Mouse (Mus musculus): ENCODE measurements around the gene Snx11. TPM values are rescaled to one million over a fixed set of nuclear protein-coding genes. Genes with fewer than 3 reads are reported as not detected.
"Not testable (repeated sequence)": the region's sequence is repeated elsewhere in the genome, so short reads cannot be mapped to it uniquely, and the experiment has no call there.

Gene Snx11
- polyA plus RNA-seq, 1 experiment = 17.6 TPM

GRCm38 (mm10) chr11:96815895-96816294 lies 38.5 kb upstream of the Snx11 start:
- TF ChIP-seq CTCF (IDR thresholded peaks at IDR 0.05; ENCODE audit: control insufficient read depth, insufficient read depth, insufficient read length) = no peak
- no peak for TF ChIP-seq CEBPB (IDR thresholded peaks at IDR 0.05; ENCODE audit: low read depth)
- no peak for TF ChIP-seq MAX (IDR thresholded peaks at IDR 0.05)
- TF ChIP-seq FOSL1 (IDR thresholded peaks at IDR 0.05; ENCODE audit: insufficient read depth, low read length, poor library complexity, severe bottlenecking) = no peak
- no peak for TF ChIP-seq USF1 (IDR thresholded peaks at IDR 0.05; ENCODE audit: low read depth)
- TF ChIP-seq MYOG (IDR thresholded peaks at IDR 0.05; ENCODE audit: control insufficient read depth, extremely low read depth, insufficient read length) = no peak
- no peak for TF ChIP-seq MYOD1 (IDR thresholded peaks at IDR 0.05; ENCODE audit: control insufficient read depth, insufficient read length, low read depth)
- no peak overlapping the region for H3ac ChIP-seq (ENCODE audit: control insufficient read depth, insufficient read length, low read depth)
- no peaks in the 10 kb centered on the region for H3K27me3 ChIP-seq (ENCODE audit: control insufficient read depth, insufficient read depth, insufficient read length)
- peaks cover 80% of the 10 kb centered on the region for H3K36me3 ChIP-seq (ENCODE audit: control insufficient read depth, insufficient read depth)
- H3K79me2 ChIP-seq (ENCODE audit: control insufficient read depth, insufficient read depth) = peaks cover 37% of the 10 kb centered on the region
- peaks cover 15% of the 10 kb centered on the region for H3K79me3 ChIP-seq (ENCODE audit: low read depth)
- H3K4me3 ChIP-seq (ENCODE audit: insufficient read depth, poor library complexity, severe bottlenecking) = no peak overlapping the region

- Histone ChIP-seq H3K27me3 (ENCODE audit: control insufficient read depth, insufficient read depth, insufficient read length) (no peaks in the 10 kb centered on the region), H3K79me3 (ENCODE audit: low read depth) (peaks cover 7% of the 10 kb centered on the region), H3K36me3 (ENCODE audit: control insufficient read depth, insufficient read depth) (peaks cover 78% of the 10 kb centered on the region), H3K79me2 (ENCODE audit: control insufficient read depth, insufficient read depth) (peaks cover 22% of the 10 kb centered on the region), H3ac (ENCODE audit: control insufficient read depth, insufficient read length, low read depth) (no peak overlapping the region), H3K4me3 (ENCODE audit: insufficient read depth, poor library complexity, severe bottlenecking) (no peak overlapping the region)
- TF ChIP-seq CEBPB (IDR thresholded peaks at IDR 0.05; ENCODE audit: low read depth) (no peak), MYOD1 (IDR thresholded peaks at IDR 0.05; ENCODE audit: control insufficient read depth, insufficient read length, low read depth) (no peak), MAX (IDR thresholded peaks at IDR 0.05) (no peak), FOSL1 (IDR thresholded peaks at IDR 0.05; ENCODE audit: insufficient read depth, low read length, poor library complexity, severe bottlenecking) (no peak), CTCF (IDR thresholded peaks at IDR 0.05; ENCODE audit: control insufficient read depth, insufficient read depth, insufficient read length) (no peak), USF1 (IDR thresholded peaks at IDR 0.05; ENCODE audit: low read depth) (no peak), MYOG (IDR thresholded peaks at IDR 0.05; ENCODE audit: control insufficient read depth, extremely low read depth, insufficient read length) (no peak)
Measured at GRCm38 (mm10) chr11:96814443-96814842, 37.1 kb upstream of the Snx11 start.

GRCm38 (mm10) chr11:96813920-96814319 lies 36.6 kb upstream of the Snx11 start:
- no peak overlapping the region for H3ac ChIP-seq (ENCODE audit: control insufficient read depth, insufficient read length, low read depth)
- TF ChIP-seq MAX (IDR thresholded peaks at IDR 0.05) = no peak
- no peak for TF ChIP-seq CEBPB (IDR thresholded peaks at IDR 0.05; ENCODE audit: low read depth)
- no peak for TF ChIP-seq MYOG (IDR thresholded peaks at IDR 0.05; ENCODE audit: control insufficient read depth, extremely low read depth, insufficient read length)
- no peak for TF ChIP-seq FOSL1 (IDR thresholded peaks at IDR 0.05; ENCODE audit: insufficient read depth, low read length, poor library complexity, severe bottlenecking)
- TF ChIP-seq MYOD1 (IDR thresholded peaks at IDR 0.05; ENCODE audit: control insufficient read depth, insufficient read length, low read depth) = no peak
- TF ChIP-seq CTCF (IDR thresholded peaks at IDR 0.05; ENCODE audit: control insufficient read depth, insufficient read depth, insufficient read length) = no peak
- TF ChIP-seq USF1 (IDR thresholded peaks at IDR 0.05; ENCODE audit: low read depth) = no peak
- H3K36me3 ChIP-seq (ENCODE audit: control insufficient read depth, insufficient read depth) = peaks cover 78% of the 10 kb centered on the region
- no peak overlapping the region for H3K4me3 ChIP-seq (ENCODE audit: insufficient read depth, poor library complexity, severe bottlenecking)
- peaks cover 4% of the 10 kb centered on the region for H3K79me3 ChIP-seq (ENCODE audit: low read depth)
- H3K79me2 ChIP-seq (ENCODE audit: control insufficient read depth, insufficient read depth) = peaks cover 19% of the 10 kb centered on the region
- no peaks in the 10 kb centered on the region for H3K27me3 ChIP-seq (ENCODE audit: control insufficient read depth, insufficient read depth, insufficient read length)

- Histone ChIP-seq H3K36me3 (ENCODE audit: control insufficient read depth, insufficient read depth) (peaks cover 78% of the 10 kb centered on the region), H3K79me3 (ENCODE audit: low read depth) (peaks cover 2% of the 10 kb centered on the region), H3ac (ENCODE audit: control insufficient read depth, insufficient read length, low read depth) (no peak overlapping the region), H3K4me3 (ENCODE audit: insufficient read depth, poor library complexity, severe bottlenecking) (no peak overlapping the region), H3K27me3 (ENCODE audit: control insufficient read depth, insufficient read depth, insufficient read length) (no peaks in the 10 kb centered on the region), H3K79me2 (ENCODE audit: control insufficient read depth, insufficient read depth) (peaks cover 14% of the 10 kb centered on the region)
- no peak for TF ChIP-seq MYOD1 (IDR thresholded peaks at IDR 0.05; ENCODE audit: control insufficient read depth, insufficient read length, low read depth)
- TF ChIP-seq MYOG (IDR thresholded peaks at IDR 0.05; ENCODE audit: control insufficient read depth, extremely low read depth, insufficient read length) = no peak
- TF ChIP-seq CEBPB (IDR thresholded peaks at IDR 0.05; ENCODE audit: low read depth) = no peak
- no peak for TF ChIP-seq USF1 (IDR thresholded peaks at IDR 0.05; ENCODE audit: low read depth)
- TF ChIP-seq FOSL1 (IDR thresholded peaks at IDR 0.05; ENCODE audit: insufficient read depth, low read length, poor library complexity, severe bottlenecking) = no peak
- TF ChIP-seq CTCF (IDR thresholded peaks at IDR 0.05; ENCODE audit: control insufficient read depth, insufficient read depth, insufficient read length) = no peak
Measured at GRCm38 (mm10) chr11:96813455-96813854, 36.1 kb upstream of the Snx11 start.

- not testable (repeated sequence) for H3K4me3 ChIP-seq (ENCODE audit: insufficient read depth, poor library complexity, severe bottlenecking); H3K79me3 ChIP-seq (ENCODE audit: low read depth); H3K27me3 ChIP-seq (ENCODE audit: control insufficient read depth, insufficient read depth, insufficient read length); H3K79me2 ChIP-seq (ENCODE audit: control insufficient read depth, insufficient read depth); H3ac ChIP-seq (ENCODE audit: control insufficient read depth, insufficient read length, low read depth)
- peaks cover 78% of the 10 kb centered on the region for H3K36me3 ChIP-seq (ENCODE audit: control insufficient read depth, insufficient read depth)
Measured at GRCm38 (mm10) chr11:96811188-96811587, 33.8 kb upstream of the Snx11 start.

- Histone ChIP-seq H3K4me3 (ENCODE audit: insufficient read depth, poor library complexity, severe bottlenecking) (no peak overlapping the region), H3ac (ENCODE audit: control insufficient read depth, insufficient read length, low read depth) (no peak overlapping the region), H3K36me3 (ENCODE audit: control insufficient read depth, insufficient read depth) (peaks cover 79% of the 10 kb centered on the region), H3K27me3 (ENCODE audit: control insufficient read depth, insufficient read depth, insufficient read length) (no peaks in the 10 kb centered on the region), H3K79me2 (ENCODE audit: control insufficient read depth, insufficient read depth) (no peaks in the 10 kb centered on the region), H3K79me3 (ENCODE audit: low read depth) (peaks cover 1% of the 10 kb centered on the region)
- TF ChIP-seq MYOG (IDR thresholded peaks at IDR 0.05; ENCODE audit: control insufficient read depth, extremely low read depth, insufficient read length) = no peak
- no peak for TF ChIP-seq CTCF (IDR thresholded peaks at IDR 0.05; ENCODE audit: control insufficient read depth, insufficient read depth, insufficient read length)
- no peak for TF ChIP-seq USF1 (IDR thresholded peaks at IDR 0.05; ENCODE audit: low read depth)
- TF ChIP-seq CEBPB (IDR thresholded peaks at IDR 0.05; ENCODE audit: low read depth) = no peak
- TF ChIP-seq FOSL1 (IDR thresholded peaks at IDR 0.05; ENCODE audit: insufficient read depth, low read length, poor library complexity, severe bottlenecking) = no peak
- no peak for TF ChIP-seq MAX (IDR thresholded peaks at IDR 0.05)
- no peak for TF ChIP-seq MYOD1 (IDR thresholded peaks at IDR 0.05; ENCODE audit: control insufficient read depth, insufficient read length, low read depth)
Measured at GRCm38 (mm10) chr11:96809562-96810235, 32.3 kb upstream of the Snx11 start.
